Mouse (Mus musculus): Measurements from ENCODE around the gene 4933424G06Rik.

DNA sequence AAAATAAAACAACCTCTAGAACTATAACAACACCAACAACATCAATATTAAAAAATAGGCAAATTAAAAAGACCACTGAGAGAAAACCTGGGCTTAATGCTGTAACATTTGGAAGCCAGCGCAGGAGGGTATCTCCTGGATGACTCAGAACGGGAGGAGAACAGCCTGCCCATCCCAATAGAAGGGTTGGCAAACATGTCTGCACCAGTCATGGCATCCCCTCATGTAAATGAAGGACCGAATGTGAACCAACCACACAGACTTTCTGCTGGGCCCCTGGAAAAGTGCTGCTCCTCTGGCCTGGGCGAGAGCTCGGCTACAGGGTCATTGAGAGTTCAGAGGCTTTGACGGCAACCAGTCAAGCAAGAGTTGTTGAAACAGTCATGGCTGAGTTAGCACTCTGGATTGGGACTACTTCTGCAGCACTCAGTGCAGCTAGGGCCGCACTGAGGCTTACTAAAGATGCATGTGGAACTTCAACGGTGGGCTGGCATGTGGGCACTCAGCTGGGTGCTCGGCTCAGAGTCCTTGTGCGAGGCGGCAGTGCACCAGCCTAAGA, 44.7 kb upstream of the 4933424G06Rik start:
- TF ChIP-seq CTCF (IDR thresholded peaks at IDR 0.05): no peak
- no peak for TF ChIP-seq EP300 (IDR thresholded peaks at IDR 0.05)

All from lung, postnatal 0 days (tissue).